13 mouse cellular contexts compared by ENCODE assay signal in genomic region chr9:83905820-83906219, GRCm38 (mm10). TPM values are rescaled to one million over a fixed set of nuclear protein-coding genes. Genes with fewer than 3 reads are reported as not detected.
DNase-seq lines count a peak whose midpoint lies in the region; ATAC-seq and TF ChIP-seq lines count a peak whose summit lies in the region.
"Had no signal": no experiment of that assay in that cellular context is flagged by ENCODE, and none has a peak within 500 bp of the region (broad histone marks: within the 10 kb centered on the region; RNA-seq: fewer than 3 reads in every experiment).

No protein-coding gene starts in this region.

- no peak overlapping the region for H3K9ac ChIP-seq in liver, adult 2 months (ENCODE audit: low read depth, low read length)
- H3K9ac ChIP-seq in liver, embryonic 11.5 days (ENCODE audit: low read depth, low read length): no peak overlapping the region
- H3K9ac ChIP-seq: embryonic facial prominence, embryonic 12.5 days; forebrain, embryonic 12.5 days; intestine, embryonic 15.5 days had no signal

- no peaks in the 10 kb centered on the region for H3K79me2 ChIP-seq in liver, adult 2 months (ENCODE audit: control insufficient read depth, insufficient read depth, low read length)
- no peaks in the 10 kb centered on the region for H3K79me2 ChIP-seq in myocyte (ENCODE audit: control insufficient read depth, insufficient read depth)

- in situ Hi-C loops in Patski (cut with MboI; ENCODE audit: low pct_unique_long_range_greater_than_20kb): no loop called here

- no peak overlapping the region for H3K27ac ChIP-seq in liver, adult 2 months (replicated peaks; ENCODE audit: insufficient read depth, low read depth, low read length)
- H3K27ac ChIP-seq in liver, embryonic 11.5 days (ENCODE audit: low read depth, low read length): no peak overlapping the region
- H3K27ac ChIP-seq: embryonic facial prominence, embryonic 12.5 days; forebrain, embryonic 12.5 days; intestine, embryonic 15.5 days had no signal

- H3K4me2 ChIP-seq in liver, embryonic 11.5 days: no peak overlapping the region
- H3K4me2 ChIP-seq in myocyte (ENCODE audit: low read depth): peak overlapping the region; percentile 60
- H3K4me2 ChIP-seq: embryonic facial prominence, embryonic 12.5 days; forebrain, embryonic 12.5 days; intestine, embryonic 15.5 days had no signal

- H3K27me3 ChIP-seq in liver, adult 2 months (ENCODE audit: control insufficient read depth, insufficient read depth, low read length): no peaks in the 10 kb centered on the region
- no peaks in the 10 kb centered on the region for H3K27me3 ChIP-seq in liver, embryonic 11.5 days (replicated peaks; ENCODE audit: control insufficient read depth, insufficient read depth, low read length)
- H3K27me3 ChIP-seq in Patski: peaks cover 14% of the 10 kb centered on the region
- no peaks in the 10 kb centered on the region for H3K27me3 ChIP-seq in myocyte (ENCODE audit: control insufficient read depth, insufficient read depth, insufficient read length)
- H3K27me3 ChIP-seq: embryonic facial prominence, embryonic 12.5 days; forebrain, embryonic 12.5 days; intestine, embryonic 15.5 days had no signal

- no peak overlapping the region for H3K4me3 ChIP-seq in liver, adult 2 months (ENCODE audit: insufficient read depth, low read depth, low read length)
- H3K4me3 ChIP-seq in liver, embryonic 11.5 days (ENCODE audit: low read depth, low read length): no peak overlapping the region
- no peak overlapping the region for H3K4me3 ChIP-seq in myocyte
- H3K4me3 ChIP-seq: embryonic facial prominence, embryonic 12.5 days; forebrain, embryonic 12.5 days; intestine, embryonic 15.5 days had no signal

- TF ChIP-seq CTCF in liver, adult 2 months (IDR thresholded peaks at IDR 0.05; ENCODE audit: low read depth, low read length): no peak
- TF ChIP-seq CTCF in Patski (IDR thresholded peaks at IDR 0.05): peak; percentile 45

- H3K36me3 ChIP-seq in liver, adult 2 months (ENCODE audit: control insufficient read depth, insufficient read depth, low read length): no peaks in the 10 kb centered on the region
- H3K36me3 ChIP-seq in liver, embryonic 11.5 days (ENCODE audit: control insufficient read depth, insufficient read depth, low read length): no peaks in the 10 kb centered on the region
- H3K36me3 ChIP-seq in myocyte (ENCODE audit: control insufficient read depth, insufficient read depth): no peaks in the 10 kb centered on the region
- H3K36me3 ChIP-seq: embryonic facial prominence, embryonic 12.5 days; forebrain, embryonic 12.5 days; intestine, embryonic 15.5 days had no signal

- WGBS in liver, adult 2 months: 32% methylated on average over 4 of the region's 4 CpGs
- 60% methylated on average over 4 of the region's 4 CpGs for WGBS in liver, embryonic 11.5 days

- no peak overlapping the region for H3ac ChIP-seq in myocyte (ENCODE audit: control insufficient read depth, insufficient read length)

- H3K9me3 ChIP-seq in liver, embryonic 11.5 days (ENCODE audit: control insufficient read depth, low read length): no peaks in the 10 kb centered on the region
- H3K9me3 ChIP-seq: embryonic facial prominence, embryonic 12.5 days; forebrain, embryonic 12.5 days; intestine, embryonic 15.5 days had no signal

- DNase-seq in liver, adult 2 months (ENCODE audit: extremely low read depth, low read depth, low spot score): peak; percentile 30
- no peak for DNase-seq in liver, embryonic 11.5 days (ENCODE audit: low spot score)
- no peak for DNase-seq in Patski (ENCODE audit: low read depth, low spot score)
- DNase-seq in embryo, embryonic 10.5 days (ENCODE audit: low spot score): no peak
- DNase-seq in right cerebral cortex, postnatal 14 days: no peak
- DNase-seq: adrenal gland, postnatal 25 days; cerebellum, adult 11 months; gastrocnemius, postnatal 25 days had no signal

- no peaks in the 10 kb centered on the region for H3K4me1 ChIP-seq in liver, adult 2 months (ENCODE audit: control insufficient read depth, insufficient read depth, low read length)
- no peaks in the 10 kb centered on the region for H3K4me1 ChIP-seq in liver, embryonic 11.5 days (replicated peaks; ENCODE audit: control insufficient read depth, insufficient read depth, low read length)
- H3K4me1 ChIP-seq: embryonic facial prominence, embryonic 12.5 days; forebrain, embryonic 12.5 days; intestine, embryonic 15.5 days had no signal

- no peak for TF ChIP-seq POLR2A in liver, adult 2 months (IDR thresholded peaks at IDR 0.05; ENCODE audit: extremely low read depth, insufficient read depth, low read length)
- no peak for TF ChIP-seq POLR2A in myocyte (IDR thresholded peaks at IDR 0.05; ENCODE audit: insufficient read length, low read depth)

- POLR2A ChIA-PET in Patski (lab: Charles Lee): interaction anchor here (1.0 kb wide), 1 partner anchor 98 kb away, joined by 3 read pairs; no protein-coding TSS in a partner anchor

- no peak for ATAC-seq in liver, embryonic 11.5 days (replicated peaks; ENCODE audit: low FRiP score)
- ATAC-seq in CD4-positive, CD25-positive, alpha-beta regulatory T cell, adult 4 months: peak; percentile 82
- no peak for ATAC-seq in Patski
- ATAC-seq: intestine, embryonic 15.5 days had no signal

- CTCF ChIA-PET in Patski (lab: Charles Lee): interaction anchor here (0.9 to 1.9 kb wide), 5 partner anchors 12 to 186 kb away, joined by 3 to 11 read pairs (median 3); no protein-coding TSS in a partner anchor

TF ChIP-seq in myocyte, 11 proteins besides CTCF, POLR2A, EP300 and RAD21:
- no peak for TF ChIP-seq SRF (IDR thresholded peaks at IDR 0.05; ENCODE audit: control insufficient read depth, insufficient read length, low read depth)
- TF ChIP-seq MYOG (IDR thresholded peaks at IDR 0.05; ENCODE audit: control insufficient read depth in 1 of 3, insufficient read depth in 1 of 3, insufficient read length in 2 of 3, low read depth in 2 of 3): no peak
- no peak for TF ChIP-seq REST (IDR thresholded peaks at IDR 0.05; ENCODE audit: insufficient read depth, insufficient read length)
- TF ChIP-seq MYOD1 (IDR thresholded peaks at IDR 0.05; ENCODE audit: control insufficient read depth in 1 of 3, insufficient read length in 2 of 3, low read depth in 2 of 3): no peak
- no peak for TF ChIP-seq MAX (IDR thresholded peaks at IDR 0.05; ENCODE audit: low read depth)
- no peak for TF ChIP-seq TCF12 (IDR thresholded peaks at IDR 0.05; ENCODE audit: insufficient read depth, poor library complexity, severe bottlenecking)
- TF ChIP-seq USF1 (IDR thresholded peaks at IDR 0.05; ENCODE audit: low read depth): no peak
- TF ChIP-seq CEBPB (IDR thresholded peaks at IDR 0.05; ENCODE audit: insufficient read depth, poor library complexity, severe bottlenecking): no peak
- no peak for TF ChIP-seq E2F4 (IDR thresholded peaks at IDR 0.05; ENCODE audit: insufficient read depth)
- TF ChIP-seq POLR2AphosphoS2 (IDR thresholded peaks at IDR 0.05; ENCODE audit: insufficient read length, low read depth): no peak
- no peak for TF ChIP-seq TCF3 (IDR thresholded peaks at IDR 0.05; ENCODE audit: insufficient read length, low read depth)

RNA-seq across cellular contexts. Expression of gene Bckdhb, which starts 19.1 kb away (rescaled TPM):
- total RNA-seq in liver, adult 2 months (2014; rRNA removed): 85.8 and 99.6 TPM in 2 replicates
- 66.0 and 76.8 TPM in 2 replicates for polyA plus RNA-seq in liver, adult 2 months (2012; rRNA removed)
- polyA plus RNA-seq in liver, embryonic 11.5 days (2014; fragmentation: Nextera tagmentation; extraction: Ambion mirVana): 34.8 and 37.1 TPM in 2 replicates
- 10 to 100 TPM; 11.6 to 14.2 TPM for polyA plus RNA-seq in CD4-positive, CD25-positive, alpha-beta regulatory T cell, adult 4 months (2017; shearing (Covaris generic))
- polyA plus RNA-seq in Patski (2021) (35.8 TPM), myocyte (2012; fragmentation: generic; extraction: Trizol) (4.3 TPM)
